Mouse (Mus musculus): ENCODE measurements at regions not wholly inside any gene's neighbourhood (a gene's known extent, or its start where the extent isn't known, plus 50 kb on each side); places are given as distances from the start of the nearest gene placed in this dataset.

DNA sequence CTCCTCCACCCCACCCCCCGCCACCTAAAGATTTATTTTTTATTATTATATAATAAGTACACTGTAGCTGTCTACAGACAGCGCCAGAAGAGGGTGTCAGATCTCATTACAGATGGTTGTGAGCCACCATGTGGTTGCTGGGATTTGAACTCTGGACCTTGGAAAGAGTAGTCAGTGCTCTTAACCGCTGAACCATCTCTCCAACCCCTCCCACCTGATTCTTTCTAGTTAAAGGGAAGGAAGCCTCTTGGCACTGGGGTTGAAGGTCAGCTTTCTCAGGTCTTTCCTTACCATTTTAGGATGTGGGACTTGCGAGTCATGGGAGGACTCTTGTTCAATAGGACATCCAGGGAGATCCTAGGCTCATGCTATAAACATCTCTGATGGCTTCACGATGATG, 54.7 kb downstream of the Hes1 start:
- DNase-seq, result no peak

DNA sequence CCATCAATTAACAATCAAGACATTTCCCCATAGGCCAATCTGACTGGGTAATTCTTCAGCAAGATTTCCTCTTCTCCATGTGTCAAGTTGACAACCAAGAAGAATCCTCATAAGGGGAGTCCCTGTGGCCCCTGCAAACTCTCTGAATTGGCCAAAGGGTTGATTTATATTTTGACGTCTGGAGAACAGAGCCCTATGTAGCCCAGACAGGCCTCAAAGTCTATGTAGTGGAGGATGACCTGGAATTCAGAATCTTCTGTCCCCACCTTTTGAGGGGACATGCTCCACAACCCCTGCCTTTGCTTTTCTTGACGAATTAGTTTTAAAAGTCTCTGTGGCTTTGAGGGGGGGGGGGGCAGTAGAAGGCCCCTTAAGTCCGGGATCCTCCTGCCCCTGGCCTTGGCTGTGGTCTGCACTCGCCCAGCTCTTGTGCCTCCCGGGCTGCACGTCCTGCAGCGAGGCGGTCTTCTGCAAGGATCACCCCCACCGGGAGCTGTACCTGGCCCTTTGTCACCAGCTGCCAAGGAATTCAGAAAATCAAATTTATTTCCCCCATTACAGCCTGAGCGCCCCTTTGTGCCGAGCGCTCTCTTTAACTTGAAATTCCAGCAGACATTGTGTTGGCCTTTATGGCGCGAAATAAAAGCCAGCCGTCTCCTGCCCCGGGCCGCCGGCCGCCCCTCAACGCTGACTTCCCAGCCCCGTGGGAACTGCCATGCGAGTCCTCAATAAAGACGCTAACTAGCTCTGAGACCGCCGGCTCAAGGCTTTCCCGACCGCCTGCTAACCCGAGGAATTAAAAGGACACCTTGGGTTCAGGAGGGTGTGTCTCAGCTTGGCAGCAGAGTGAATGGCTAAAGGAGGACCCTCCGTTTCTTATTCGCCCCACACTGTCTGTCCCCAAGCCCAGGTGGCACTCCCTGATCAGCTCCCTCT, 56.4 kb downstream of the Hes1 start:
- DNase-seq, result no peak

DNA sequence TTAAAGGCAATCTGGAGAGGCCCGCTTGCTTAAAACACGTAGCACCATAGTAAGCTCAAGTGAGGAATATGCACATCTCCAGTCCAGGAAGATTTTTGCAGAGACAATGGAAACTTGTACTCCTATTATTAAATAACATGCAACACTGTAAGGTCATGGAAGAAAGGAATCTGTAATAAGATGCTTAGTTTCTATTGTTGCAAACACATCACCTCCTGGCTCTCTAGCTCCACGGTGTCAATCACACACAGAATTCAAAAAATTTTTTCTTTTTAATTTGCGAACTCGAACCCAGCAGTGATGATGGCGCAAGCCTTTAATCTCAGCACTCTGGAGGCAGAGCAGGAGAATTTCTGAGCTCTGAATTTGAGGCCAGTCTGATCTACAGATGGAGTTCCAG, 57.4 kb downstream of the Hes1 start:
- no peak for DNase-seq

DNA sequence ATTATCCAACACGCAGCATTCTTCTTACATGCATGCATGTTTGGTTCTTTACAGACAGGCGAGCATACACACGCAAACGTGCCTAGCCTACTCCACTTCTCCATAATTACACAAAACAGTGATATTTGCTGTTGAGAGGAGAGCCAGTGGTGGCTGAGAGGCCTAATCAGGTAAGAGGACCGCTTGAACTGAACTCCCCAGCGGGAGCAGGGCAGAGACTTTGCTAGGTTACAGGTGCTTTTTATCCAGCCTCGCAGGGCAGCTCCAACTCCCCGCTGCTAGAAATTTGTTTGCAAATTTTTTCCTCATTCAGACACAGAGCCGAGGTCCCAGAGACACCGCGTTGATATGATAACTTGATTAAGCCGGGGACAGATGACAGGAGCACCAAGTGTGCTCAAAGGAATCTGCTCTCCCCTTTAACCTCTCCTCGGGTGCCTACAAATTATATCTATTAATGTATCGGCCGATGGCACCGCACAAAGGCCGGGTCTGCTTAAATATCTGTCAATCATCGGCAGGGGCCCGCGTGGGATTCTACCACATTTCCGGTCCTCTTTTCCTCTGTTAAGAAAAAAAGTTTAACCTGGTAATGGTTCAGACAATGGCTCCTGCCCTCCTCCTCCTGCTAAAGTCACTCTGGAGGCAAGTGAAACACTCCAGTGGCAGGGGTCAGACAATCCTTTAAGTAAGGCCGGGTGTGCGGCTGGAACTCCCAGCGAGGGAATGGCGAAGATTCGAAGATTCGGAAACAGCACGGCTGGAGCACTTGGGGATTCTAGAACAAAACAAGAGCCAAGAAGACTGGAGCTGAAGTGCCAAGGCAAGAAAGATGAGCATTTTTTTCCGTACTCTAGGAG, 58.3 kb downstream of the Hes1 start:
- no peak for DNase-seq

GRCm38 (mm10) chr16:30127015-30127414, 62.8 kb downstream of the Hes1 start:
- DNase-seq, result no peak

DNA sequence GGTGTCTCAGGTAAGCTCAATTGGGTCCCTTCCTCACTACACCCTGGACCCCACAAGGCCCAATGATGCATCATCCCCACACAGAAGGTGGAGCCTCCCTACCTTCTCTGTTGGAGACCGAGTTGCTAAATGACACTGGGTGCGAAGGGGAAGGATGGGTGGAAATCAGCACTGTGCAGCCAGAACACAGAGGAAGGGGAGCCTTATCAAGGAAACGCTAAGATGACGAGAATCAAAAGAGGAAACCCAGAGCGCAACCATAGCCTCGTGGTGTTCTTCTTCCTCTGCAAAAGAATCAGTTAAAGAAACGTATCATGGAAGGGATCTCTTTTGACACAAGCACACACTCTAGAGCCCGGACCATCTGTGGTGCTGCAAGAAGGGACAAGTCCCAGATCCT, 64.6 kb downstream of the Hes1 start:
- DNase-seq, result peak in 1 of 2 experiments; percentile 11

DNA sequence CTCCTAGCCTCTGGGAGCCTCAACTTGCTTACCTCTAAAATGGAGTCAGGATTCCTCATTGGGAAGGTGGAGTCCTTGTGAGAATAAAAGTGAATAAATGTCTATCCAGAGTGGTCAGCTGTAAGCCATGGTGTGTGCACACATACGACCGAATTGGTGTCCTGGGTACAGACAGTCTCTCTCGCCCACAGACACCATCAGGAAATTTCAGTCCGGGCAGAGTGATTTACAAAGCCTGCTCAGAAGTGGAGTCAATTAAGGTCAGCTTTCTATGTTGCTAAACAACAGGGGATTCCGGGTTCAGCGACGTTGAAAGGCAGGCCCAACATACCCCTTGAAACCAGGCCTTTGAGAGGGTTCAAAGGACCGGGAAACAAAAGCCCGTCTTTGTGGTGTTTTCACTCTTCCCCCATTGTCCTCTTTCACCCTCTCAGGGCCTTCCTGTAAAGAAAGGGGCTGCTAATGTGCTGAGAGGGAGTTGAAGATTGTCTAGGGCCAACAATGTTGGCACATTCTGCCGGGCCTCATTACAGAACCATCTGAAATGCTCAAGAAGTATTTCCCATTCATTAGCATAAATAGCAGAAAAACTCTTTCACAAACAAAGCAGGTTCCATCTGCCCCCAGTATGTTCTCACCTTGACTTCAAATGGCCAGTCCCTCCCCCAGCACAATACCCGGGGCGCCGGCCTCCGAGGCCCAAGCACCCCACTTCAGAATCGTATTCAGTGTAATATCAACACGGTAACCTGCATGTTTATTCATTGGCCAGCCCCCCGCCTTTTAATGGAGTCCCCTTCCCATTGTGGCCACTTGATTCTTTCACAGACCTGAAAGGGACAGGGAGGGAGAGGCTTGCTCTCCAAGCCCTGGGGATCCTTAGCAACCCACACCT, 65.3 kb downstream of the Hes1 start:
- DNase-seq, result no peak

- no peak for DNase-seq
Measured at GRCm38 (mm10) chr16:30130113-30130471, 65.9 kb downstream of the Hes1 start.

- DNase-seq, result no peak
Measured at GRCm38 (mm10) chr16:30132086-30132485, 67.9 kb downstream of the Hes1 start.

- no peak for DNase-seq
Measured at GRCm38 (mm10) chr16:30134642-30135165, 70.5 kb downstream of the Hes1 start.

DNA sequence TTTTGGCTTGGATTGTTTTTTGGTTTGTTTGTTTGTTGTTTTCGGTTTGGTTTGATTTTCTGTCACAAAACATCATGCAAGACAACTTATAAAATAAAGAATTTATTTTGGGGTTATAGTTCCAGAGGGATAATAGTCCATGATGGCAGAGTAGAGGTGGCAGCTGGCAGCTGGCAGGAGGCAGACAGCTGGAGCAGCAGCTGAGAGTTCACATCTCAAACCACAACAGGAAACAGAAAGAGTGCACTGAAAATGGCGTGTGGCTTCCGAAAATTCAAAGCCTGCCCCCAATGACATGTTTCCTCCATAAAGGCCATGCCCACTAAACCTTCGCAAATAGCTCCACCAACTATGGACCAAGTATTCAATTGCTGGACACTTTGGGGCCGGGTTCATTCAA, 72.7 kb downstream of the Hes1 start:
- DNase-seq, result no peak

GRCm38 (mm10) chr16:30137812-30138211, 73.6 kb downstream of the Hes1 start:
- no peak for DNase-seq

GRCm38 (mm10) chr16:30144818-30145464, 80.8 kb downstream of the Hes1 start:
- DNase-seq, result no peak

DNA sequence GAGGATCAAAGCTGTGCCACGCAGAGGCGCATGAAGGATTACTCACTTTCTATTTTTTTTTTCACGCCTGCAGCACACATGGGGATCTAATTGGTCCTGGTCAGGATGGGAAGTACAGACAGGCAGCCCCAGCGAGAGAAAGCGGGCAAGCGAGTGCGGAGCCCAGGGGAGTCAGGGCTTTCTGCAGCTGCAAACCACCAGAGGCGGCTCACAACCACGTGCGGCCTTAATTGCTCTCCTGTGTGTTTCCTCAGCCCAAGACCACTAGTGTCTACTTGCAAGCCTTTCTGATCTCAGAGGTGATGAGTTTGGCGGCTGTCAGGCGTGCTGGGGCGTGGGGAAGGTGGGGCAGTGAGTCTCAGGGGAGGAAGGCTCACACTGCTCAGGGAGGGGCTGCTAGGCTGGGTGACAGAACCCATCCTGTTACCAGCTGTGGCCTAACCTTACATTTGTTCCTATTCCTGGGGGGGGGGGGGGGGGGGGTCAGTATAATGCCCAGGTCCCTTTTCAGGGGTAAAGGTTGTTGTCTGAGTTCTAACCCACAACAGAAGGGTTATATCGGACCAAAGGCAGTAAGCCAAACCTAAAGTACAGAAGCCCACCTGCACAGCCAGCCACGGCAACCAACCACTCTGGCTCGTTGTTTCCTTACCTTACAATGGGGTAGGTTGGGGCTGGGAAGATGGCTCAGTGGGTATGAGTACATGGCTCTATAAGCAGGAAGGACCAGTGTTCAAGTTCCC, 81.5 kb downstream of the Hes1 start:
- DNase-seq, result peak; percentile 37 to 44

DNA sequence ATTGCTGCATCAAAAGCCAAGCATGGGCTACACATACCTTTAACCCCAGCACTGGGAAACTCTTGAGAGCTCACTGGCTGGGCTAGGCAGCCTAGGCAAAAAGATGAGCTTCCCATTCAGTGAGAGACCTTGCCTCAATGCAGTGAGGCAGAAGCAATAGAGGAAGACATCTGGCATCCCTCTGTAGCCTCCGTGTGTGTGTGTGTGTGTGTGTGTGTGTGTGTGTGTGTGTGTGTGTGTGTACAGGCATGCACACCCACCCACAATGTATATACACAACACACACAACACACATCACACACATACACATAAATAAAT, 82.0 kb downstream of the Hes1 start:
- no peak for DNase-seq

DNA sequence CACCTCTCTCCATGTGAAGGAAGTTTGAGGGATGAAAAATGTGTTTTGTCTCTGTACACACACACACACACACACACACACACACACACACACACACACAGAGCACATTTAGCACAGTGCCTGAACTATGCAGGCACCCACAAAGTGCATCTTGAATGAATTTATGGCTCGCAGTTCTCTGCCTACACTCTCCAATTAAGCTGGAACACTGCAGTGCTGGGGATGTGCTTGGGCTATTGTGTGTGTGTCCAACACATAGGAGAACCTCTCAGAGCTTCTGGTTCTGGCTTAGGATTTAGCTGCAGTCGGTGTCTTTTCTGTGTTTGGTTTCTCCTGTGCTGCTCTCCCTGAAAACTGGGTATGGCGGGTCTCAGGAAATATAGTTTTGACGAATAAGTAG, 83.1 kb downstream of the Hes1 start:
- DNase-seq, result no peak

DNA sequence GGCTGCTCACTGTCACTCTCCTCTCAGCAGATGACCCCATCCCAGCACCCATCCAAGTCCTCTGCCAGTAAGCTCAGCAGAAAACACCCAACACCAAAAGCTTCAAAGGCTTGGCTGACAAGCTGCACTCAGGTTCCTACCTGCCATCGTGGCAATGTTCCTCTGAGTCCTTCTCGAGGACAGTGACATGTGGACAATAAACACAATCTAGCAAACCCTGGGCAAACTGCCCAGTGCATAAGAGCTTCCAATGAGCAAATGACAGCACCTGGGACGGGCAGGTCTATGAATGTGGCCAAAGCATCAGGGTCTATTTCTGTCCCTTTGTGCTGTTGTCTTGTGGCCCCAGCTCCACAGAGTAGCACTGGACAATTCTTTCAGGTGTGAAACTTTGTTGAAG, 86.9 kb downstream of the Hes1 start:
- no peak for DNase-seq

GRCm38 (mm10) chr16:30155070-30155469, 90.9 kb downstream of the Hes1 start:
- DNase-seq, result no peak

GRCm38 (mm10) chr16:30155486-30156246, 91.5 kb downstream of the Hes1 start:
- no peak for DNase-seq

DNA sequence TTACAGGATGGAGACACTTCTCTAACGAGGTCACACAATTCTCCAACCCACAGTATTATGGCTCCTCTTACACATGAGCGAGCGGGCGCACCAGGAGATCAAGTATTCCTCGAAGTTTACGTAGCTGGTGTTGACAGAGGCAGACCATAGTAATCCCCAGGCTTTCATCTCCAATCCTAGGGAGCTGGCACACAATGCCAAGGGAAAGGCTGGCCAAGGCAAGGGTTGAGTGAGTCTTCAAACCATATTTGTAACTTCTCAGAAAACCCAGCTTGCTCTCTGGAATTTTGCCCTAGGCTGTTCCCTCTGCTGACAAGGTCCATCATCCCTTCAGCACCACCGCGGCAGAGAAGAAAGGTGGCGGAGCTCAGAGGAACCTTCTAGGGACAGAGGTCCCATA, 94.0 kb downstream of the Hes1 start:
- DNase-seq, result no peak

- DNase-seq, result no peak
Measured at GRCm38 (mm10) chr16:30160399-30160798, 96.2 kb downstream of the Hes1 start.
